Mouse (Mus musculus) kidney, postnatal 0 days (tissue): Measurements from ENCODE around the gene Erp29. TPM values are rescaled to one million over a fixed set of nuclear protein-coding genes. Genes with fewer than 3 reads are reported as not detected.

ENCODE experiments used
- ATAC-seq: fragments of 200-750 bp; cut with Nextera tagmentation; replicated peaks from 2 replicates; pipeline ENCODE4 v1.8.0; 2017; ENCODE audit warnings: low read depth, moderate number of reproducible peaks, moderate TSS enrichment, moderate library complexity; ENCODE audit not compliant: low FRiP score
- DNase-seq: peaks from one replicate; pipeline ENCODE4 v3.0.0-alpha.2; 2016; ENCODE audit warnings: low spot score
- H3K27ac ChIP-seq: fragments of 300-500 bp; sonication (generic); 2 replicates; pipeline ENCODE4 v1.5.1; 2014; ENCODE audit warnings: mild to moderate bottlenecking
- H3K27me3 ChIP-seq: fragments of 300-500 bp; sonication (generic); 2 replicates; pipeline ENCODE4 v1.6.1; 2014; ENCODE audit warnings: low read length, mixed read lengths; ENCODE audit not compliant: insufficient read depth
- H3K36me3 ChIP-seq: fragments of 300-500 bp; sonication (generic); 2 replicates; pipeline ENCODE4 v1.6.1; 2014; ENCODE audit warnings: low read length, mixed read lengths; ENCODE audit not compliant: insufficient read depth
- H3K4me1 ChIP-seq: fragments of 300-500 bp; sonication (generic); replicated peaks from 2 replicates; pipeline ENCODE4 v1.6.1; 2014; ENCODE audit warnings: antibody characterized with exemption, low read length, mixed read lengths; ENCODE audit not compliant: insufficient read depth
- H3K4me2 ChIP-seq: fragments of 300-500 bp; sonication (generic); 2 replicates; pipeline ENCODE4 v1.6.1; 2014; ENCODE audit warnings: mild to moderate bottlenecking, low read length, moderate library complexity, mixed read lengths
- H3K4me3 ChIP-seq: fragments of 300-500 bp; sonication (generic); replicated peaks from 2 replicates; pipeline ENCODE4 v1.5.1; 2014; ENCODE audit warnings: low read depth, low read length
- H3K9ac ChIP-seq: fragments of 300-500 bp; sonication (generic); 2 replicates; pipeline ENCODE4 v1.6.1; 2014; ENCODE audit warnings: low read depth, low read length
- H3K9me3 ChIP-seq: fragments of 300-500 bp; sonication (generic); replicated peaks from 2 replicates; pipeline ENCODE4 v1.6.1; 2016; ENCODE audit warnings: low read length, inconsistent platforms, mixed read lengths
- CTCF ChIP-seq: IDR thresholded peaks from 2 replicates; pipeline ENCODE4 v1.5.1; 2016; ENCODE audit warnings: antibody characterized with exemption, low read depth, mild to moderate bottlenecking, moderate library complexity
- WGBS: fragments of 180-500 bp; shearing (Covaris S2); extraction: QIAGEN DNeasy Blood & Tissue Kit; methylation state at CpG from one replicate; pipeline ENCODE4 v1.1.7; 2014; 5-methylcytosine and 5-hydroxymethylcytosine counted together
- polyA plus RNA-seq: library from polyadenylated mRNA; unstranded; fragments of >200 nt; fragmentation: Nextera tagmentation; extraction: Ambion mirVana; gene quantifications from 2 replicates; pipeline ENCODE4 v1.2.1, GENCODE M21; 2015

Gene Erp29
- polyA plus RNA-seq, 1 experiment from 2014 or later: 190 TPM

DNA sequence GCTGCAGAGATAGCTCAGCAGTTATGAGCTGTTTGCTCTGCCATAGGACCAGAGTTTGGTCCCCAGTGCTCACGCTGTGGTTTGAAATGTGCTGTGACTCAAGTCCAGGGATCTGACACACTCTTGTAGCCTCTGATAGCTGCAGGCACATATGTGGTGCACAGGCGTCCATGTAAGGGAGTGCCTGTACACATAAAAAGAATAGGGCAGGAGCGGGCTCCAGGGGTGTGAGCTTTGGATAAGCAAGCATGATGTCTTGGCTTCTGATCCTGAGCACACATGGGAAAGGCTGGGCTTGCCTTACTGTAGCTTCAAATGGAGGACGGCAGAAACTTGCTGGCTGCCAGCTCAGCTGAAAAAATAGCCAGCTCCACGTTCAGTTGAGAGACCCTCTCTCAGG is 56.7 kb downstream of the Erp29 start:
- H3K27ac ChIP-seq: no peak overlapping the region
- H3K27me3 ChIP-seq: no peaks in the 10 kb centered on the region
- ATAC-seq (no peak), DNase-seq (no peak)
- no peaks in the 10 kb centered on the region for H3K36me3 ChIP-seq
- 74% methylated on average over 5 of the region's 5 CpGs for WGBS
- H3K9ac ChIP-seq: no peak overlapping the region
- H3K4me2 ChIP-seq: no peak overlapping the region
- TF ChIP-seq CTCF: no peak
- H3K4me1 ChIP-seq: 0 out of 2 replicates have a peak, but pooled peaks cover 7% of the 10 kb centered on the region
- no peaks in the 10 kb centered on the region for H3K9me3 ChIP-seq
- no peak overlapping the region for H3K4me3 ChIP-seq

DNA sequence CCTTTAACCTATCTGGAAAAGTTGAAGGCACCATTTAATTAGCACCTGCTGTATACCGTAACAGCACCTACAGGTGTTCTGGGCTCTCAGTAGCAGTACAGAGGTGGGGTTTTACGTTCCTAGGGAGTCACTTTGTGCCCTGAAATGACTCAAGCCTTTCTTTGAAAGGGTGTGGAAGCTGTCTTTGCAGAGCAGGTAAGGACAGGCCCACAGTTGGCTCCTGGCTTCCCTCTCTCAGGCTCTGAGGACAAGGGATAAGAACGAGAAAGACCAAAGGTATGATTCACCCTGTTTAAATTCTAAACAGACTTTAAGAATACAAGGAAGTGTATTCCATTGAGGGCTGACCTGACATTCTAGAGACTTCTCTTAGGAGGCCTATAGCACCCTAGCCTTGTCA is 58.9 kb downstream of the Erp29 start:
- Histone ChIP-seq H3K27ac (no peak overlapping the region), H3K9ac (no peak overlapping the region), H3K9me3 (no peaks in the 10 kb centered on the region), H3K4me3 (no peak overlapping the region), H3K4me2 (no peak overlapping the region), H3K27me3 (no peaks in the 10 kb centered on the region), H3K4me1 (no peaks in the 10 kb centered on the region), H3K36me3 (no peaks in the 10 kb centered on the region)
- ATAC-seq (no peak), DNase-seq (no peak)
- TF ChIP-seq CTCF: no peak
- 80% methylated on average over 3 of the region's 3 CpGs for WGBS

GRCm38 (mm10) chr5:121392667-121393380 is 59.5 kb downstream of the Erp29 start:
- Histone ChIP-seq H3K4me3 (no peak overlapping the region), H3K9ac (no peak overlapping the region), H3K4me2 (no peak overlapping the region), H3K36me3 (no peaks in the 10 kb centered on the region), H3K27me3 (no peaks in the 10 kb centered on the region), H3K9me3 (no peaks in the 10 kb centered on the region), H3K4me1 (no peaks in the 10 kb centered on the region), H3K27ac (no peak overlapping the region)
- peak; percentile 74 for TF ChIP-seq CTCF
- WGBS: 56% methylated on average over 16 of the region's 16 CpGs
- DNase-seq (peak; percentile 59), ATAC-seq (no peak)

DNA sequence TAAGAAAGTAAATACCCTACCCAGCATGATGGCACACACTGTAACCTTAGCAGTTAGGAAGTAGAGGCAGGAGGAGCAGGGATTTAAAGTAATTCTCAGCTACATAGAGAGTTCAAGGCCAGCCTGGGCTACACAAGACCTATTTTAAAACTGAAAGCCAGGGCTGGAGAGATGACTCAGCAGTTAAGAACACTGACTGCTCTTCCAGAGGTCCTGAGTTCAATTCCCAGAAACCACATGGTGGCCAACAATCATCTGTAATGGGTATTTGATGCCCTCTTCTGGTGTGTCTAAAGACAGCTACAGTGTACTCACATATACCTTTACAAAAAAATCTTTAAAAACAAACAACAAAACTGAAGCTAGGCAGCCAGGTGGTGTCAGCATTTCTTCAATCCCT is 62.6 kb downstream of the Erp29 start:
- Histone ChIP-seq H3K27me3 (no peaks in the 10 kb centered on the region), H3K9me3 (no peaks in the 10 kb centered on the region), H3K4me2 (no peak overlapping the region), H3K36me3 (no peaks in the 10 kb centered on the region), H3K4me3 (no peak overlapping the region), H3K4me1 (no peaks in the 10 kb centered on the region), H3K27ac (no peak overlapping the region), H3K9ac (no peak overlapping the region)
- DNase-seq (no peak), ATAC-seq (no peak)
- TF ChIP-seq CTCF: no peak

GRCm38 (mm10) chr5:121389106-121389505 is 63.2 kb downstream of the Erp29 start:
- Histone ChIP-seq H3K4me2 (no peak overlapping the region), H3K27ac (no peak overlapping the region), H3K36me3 (no peaks in the 10 kb centered on the region), H3K4me3 (no peak overlapping the region), H3K9me3 (no peaks in the 10 kb centered on the region), H3K9ac (no peak overlapping the region), H3K4me1 (no peaks in the 10 kb centered on the region), H3K27me3 (no peaks in the 10 kb centered on the region)
- ATAC-seq (no peak), DNase-seq (no peak)
- WGBS: 53% methylated on average over 7 of the region's 7 CpGs
- no peak for TF ChIP-seq CTCF

GRCm38 (mm10) chr5:121387126-121387525 is 65.2 kb downstream of the Erp29 start:
- WGBS: 75% methylated on average over 4 of the region's 4 CpGs
- H3K4me3 ChIP-seq: no peak overlapping the region
- no peak for ATAC-seq
- H3K4me2 ChIP-seq: no peak overlapping the region
- H3K4me1 ChIP-seq: no peaks in the 10 kb centered on the region
- TF ChIP-seq CTCF: no peak
- no peaks in the 10 kb centered on the region for H3K36me3 ChIP-seq
- no peaks in the 10 kb centered on the region for H3K27me3 ChIP-seq
- no peak overlapping the region for H3K27ac ChIP-seq
- H3K9ac ChIP-seq: no peak overlapping the region
- DNase-seq: no peak
- no peaks in the 10 kb centered on the region for H3K9me3 ChIP-seq
